10 mouse cellular contexts compared by ENCODE assay signal in genomic region chr12:71135581-71135980, GRCm38 (mm10). TPM values are rescaled to one million over a fixed set of nuclear protein-coding genes. Genes with fewer than 3 reads are reported as not detected.
A peak's percentile ranks its signal among the peaks of the same experiment; 100 is the strongest.
DNase-seq lines count a peak whose midpoint lies in the region; ATAC-seq lines count a peak whose summit lies in the region.
"Had no signal": no experiment of that assay in that cellular context is flagged by ENCODE, and none has a peak within 500 bp of the region (broad histone marks: within the 10 kb centered on the region; RNA-seq: fewer than 3 reads in every experiment).

No protein-coding gene starts in this region.

- DNase-seq in lung, postnatal 14 days = no peak
- DNase-seq in limb, embryonic 11.5 days (ENCODE audit: low spot score) = no peak
- no peak for DNase-seq in thymus, postnatal 0 days (ENCODE audit: low spot score)
- no peak for DNase-seq in gastrocnemius, postnatal 10 days
- no peak for DNase-seq in urinary bladder, postnatal 14 days (ENCODE audit: low spot score)

- H3K4me1 ChIP-seq in lung, embryonic 16.5 days (replicated peaks; ENCODE audit: control insufficient read depth, insufficient read depth, low read length) = peaks cover 19% of the 10 kb centered on the region
- H3K4me1 ChIP-seq in forebrain, embryonic 12.5 days = peaks cover 25% of the 10 kb centered on the region
- H3K4me1 ChIP-seq in limb, embryonic 11.5 days (ENCODE audit: control insufficient read depth, insufficient read depth, low read length) = no peaks in the 10 kb centered on the region
- H3K4me1 ChIP-seq in stomach, embryonic 15.5 days = peaks cover 11% of the 10 kb centered on the region; the same call in 1 of the 2 replicates

- H3K9ac ChIP-seq in lung, embryonic 16.5 days (ENCODE audit: low read length) = 0 out of 2 replicates have a peak overlapping the region, but pooled peaks have one; percentile 31
- peak overlapping the region; percentile 90; the same call in 1 of the 2 replicates for H3K9ac ChIP-seq in forebrain, embryonic 12.5 days
- no peak overlapping the region for H3K9ac ChIP-seq in limb, embryonic 11.5 days (ENCODE audit: low read length)
- no peak overlapping the region; the same call in 1 of the 2 replicates for H3K9ac ChIP-seq in stomach, embryonic 15.5 days

- peaks cover 10% of the 10 kb centered on the region; the same call in 1 of the 2 replicates for H3K36me3 ChIP-seq in lung, embryonic 16.5 days (ENCODE audit: control insufficient read depth, insufficient read depth, low read length)
- peaks cover 24% of the 10 kb centered on the region for H3K36me3 ChIP-seq in forebrain, embryonic 12.5 days (replicated peaks)
- peaks cover 12% of the 10 kb centered on the region for H3K36me3 ChIP-seq in limb, embryonic 11.5 days (ENCODE audit: control insufficient read depth, insufficient read depth, low read length)
- H3K36me3 ChIP-seq in stomach, embryonic 15.5 days = peaks cover 21% of the 10 kb centered on the region

- no peaks in the 10 kb centered on the region for H3K9me3 ChIP-seq in lung, embryonic 16.5 days (ENCODE audit: control insufficient read depth, low read length)
- no peaks in the 10 kb centered on the region for H3K9me3 ChIP-seq in forebrain, embryonic 12.5 days
- H3K9me3 ChIP-seq in limb, embryonic 11.5 days (ENCODE audit: control insufficient read depth, low read length) = no peaks in the 10 kb centered on the region
- no peaks in the 10 kb centered on the region for H3K9me3 ChIP-seq in stomach, embryonic 15.5 days

- no peaks in the 10 kb centered on the region for H3K27me3 ChIP-seq in lung, embryonic 16.5 days (ENCODE audit: control insufficient read depth, insufficient read depth, low read depth, low read length)
- no peaks in the 10 kb centered on the region for H3K27me3 ChIP-seq in forebrain, embryonic 12.5 days
- H3K27me3 ChIP-seq in limb, embryonic 11.5 days (ENCODE audit: control insufficient read depth, insufficient read depth, low read length) = no peaks in the 10 kb centered on the region
- no peaks in the 10 kb centered on the region for H3K27me3 ChIP-seq in stomach, embryonic 15.5 days (replicated peaks)

- H3K4me2 ChIP-seq in lung, embryonic 16.5 days (ENCODE audit: low read depth, low read length) = peak overlapping the region; percentile 96
- peak overlapping the region; percentile 74 for H3K4me2 ChIP-seq in forebrain, embryonic 12.5 days
- H3K4me2 ChIP-seq in limb, embryonic 11.5 days (ENCODE audit: low read depth, severe bottlenecking) = peak overlapping the region; percentile 64; the same call in 1 of the 2 replicates
- peak overlapping the region; percentile 87 for H3K4me2 ChIP-seq in stomach, embryonic 15.5 days

- H3K27ac ChIP-seq in lung, embryonic 16.5 days (ENCODE audit: low read length) = no peak overlapping the region
- no peak overlapping the region for H3K27ac ChIP-seq in forebrain, embryonic 12.5 days
- H3K27ac ChIP-seq in limb, embryonic 11.5 days (replicated peaks; ENCODE audit: low read depth, low read length) = no peak overlapping the region
- H3K27ac ChIP-seq in stomach, embryonic 15.5 days = no peak overlapping the region

- no peak for ATAC-seq in lung, embryonic 16.5 days (ENCODE audit: low read depth)
- ATAC-seq in forebrain, embryonic 12.5 days (ENCODE audit: low FRiP score) = no peak
- no peak for ATAC-seq in limb, embryonic 11.5 days (ENCODE audit: insufficient number of reproducible peaks, low FRiP score, low TSS enrichment, low read depth)
- no peak for ATAC-seq in stomach, embryonic 15.5 days (ENCODE audit: insufficient read depth, low FRiP score, low read depth)

- peak overlapping the region; percentile 73 for H3K4me3 ChIP-seq in lung, embryonic 16.5 days (ENCODE audit: low read length)
- peak overlapping the region; percentile 78 for H3K4me3 ChIP-seq in forebrain, embryonic 12.5 days (replicated peaks)
- peak overlapping the region; percentile 58; the same call in 1 of the 2 replicates for H3K4me3 ChIP-seq in limb, embryonic 11.5 days (ENCODE audit: low read depth, low read length)
- H3K4me3 ChIP-seq in stomach, embryonic 15.5 days (replicated peaks) = peak overlapping the region; percentile 98

- 23% methylated on average over 5 of the region's 5 CpGs for WGBS in lung, embryonic 16.5 days
- 23% methylated on average over 5 of the region's 5 CpGs for WGBS in forebrain, embryonic 12.5 days
- WGBS in limb, embryonic 11.5 days = 27% methylated on average over 5 of the region's 5 CpGs
- WGBS in stomach, embryonic 15.5 days = 20% methylated on average over 5 of the region's 5 CpGs

RNA-seq across cellular contexts. Expression of gene Timm9, which starts 0.9 kb away (rescaled TPM):
- polyA plus RNA-seq in lung, embryonic 16.5 days (2015; fragmentation: Nextera tagmentation; extraction: Ambion mirVana) = 59.0 and 59.6 TPM in 2 replicates
- polyA plus RNA-seq in forebrain, embryonic 12.5 days (2016; fragmentation: Nextera tagmentation; extraction: Ambion mirVana) = 73.0 and 82.1 TPM in 2 replicates
- 72.7 and 75.1 TPM in 2 replicates for polyA plus RNA-seq in limb, embryonic 11.5 days (2014; fragmentation: Nextera tagmentation; extraction: Ambion mirVana)
- polyA plus RNA-seq in stomach, embryonic 15.5 days (2015; fragmentation: Nextera tagmentation; extraction: Ambion mirVana) = 86.0 and 92.5 TPM in 2 replicates
- polyA plus RNA-seq in thymus, postnatal 0 days (2015; fragmentation: Nextera tagmentation; extraction: Ambion mirVana) = 89.8 and 90.0 TPM in 2 replicates
- total RNA-seq in gastrocnemius, postnatal 10 days (2021) = 10 to 100 TPM; 26.7 to 32.8 TPM

RNA-seq across cellular contexts. Expression of gene 2700049A03Rik, which starts 1.1 kb away (rescaled TPM):
- polyA plus RNA-seq in lung, embryonic 16.5 days (2015; fragmentation: Nextera tagmentation; extraction: Ambion mirVana) = 15.5 and 18.4 TPM in 2 replicates
- 21.5 and 23.7 TPM in 2 replicates for polyA plus RNA-seq in forebrain, embryonic 12.5 days (2016; fragmentation: Nextera tagmentation; extraction: Ambion mirVana)
- 23.5 and 23.6 TPM in 2 replicates for polyA plus RNA-seq in limb, embryonic 11.5 days (2014; fragmentation: Nextera tagmentation; extraction: Ambion mirVana)
- polyA plus RNA-seq in stomach, embryonic 15.5 days (2015; fragmentation: Nextera tagmentation; extraction: Ambion mirVana) = 10.3 and 13.0 TPM in 2 replicates
- polyA plus RNA-seq in thymus, postnatal 0 days (2015; fragmentation: Nextera tagmentation; extraction: Ambion mirVana) = 13.6 and 17.1 TPM in 2 replicates
- 1 to 10 TPM; 3.0 to 4.9 TPM for total RNA-seq in gastrocnemius, postnatal 10 days (2021)

RNA-seq across cellular contexts. Expression of gene Tomm20l, which starts 24.4 kb away (rescaled TPM):
- polyA plus RNA-seq in lung, embryonic 16.5 days (2015; fragmentation: Nextera tagmentation; extraction: Ambion mirVana) = 1.3 and 1.6 TPM in 2 replicates
- polyA plus RNA-seq in forebrain, embryonic 12.5 days (2016; fragmentation: Nextera tagmentation; extraction: Ambion mirVana) = not detected in 2 replicates
- polyA plus RNA-seq in limb, embryonic 11.5 days (2014; fragmentation: Nextera tagmentation; extraction: Ambion mirVana) = 0.29 TPM in 1 of 2 replicates, not detected in the other
- 0.33 TPM in 1 of 2 replicates, not detected in the other for polyA plus RNA-seq in stomach, embryonic 15.5 days (2015; fragmentation: Nextera tagmentation; extraction: Ambion mirVana)
- 0.26 TPM in 1 of 2 replicates, not detected in the other for polyA plus RNA-seq in thymus, postnatal 0 days (2015; fragmentation: Nextera tagmentation; extraction: Ambion mirVana)
- total RNA-seq in gastrocnemius, postnatal 10 days (2021) = not detected
- total RNA-seq: left cerebral cortex, postnatal 36 days had no signal
- polyA plus RNA-seq: brain, embryonic 14.5 days had no signal

Comparison
In these comparisons a context has a peak if more than half of its experiments do, and no peak if none do; other contexts are left out.
1. H3K9ac ChIP-seq: peak in lung, embryonic 16.5 days (single experiment) and forebrain, embryonic 12.5 days (single experiment); none in limb, embryonic 11.5 days (single experiment) and stomach, embryonic 15.5 days (single experiment).
2. Peak in every context shown above with its lines, with median percentiles within 50 percentile points of each other: H3K4me2 ChIP-seq and H3K4me3 ChIP-seq.